Mouse (Mus musculus): ENCODE results near the gene Dnlz. TPM values are rescaled to one million over a fixed set of nuclear protein-coding genes. Genes with fewer than 3 reads are reported as not detected.

Gene Dnlz
- total and polyA plus RNA-seq, 3 experiments: 21.8 to 27.7 TPM; not detected in 1

DNA sequence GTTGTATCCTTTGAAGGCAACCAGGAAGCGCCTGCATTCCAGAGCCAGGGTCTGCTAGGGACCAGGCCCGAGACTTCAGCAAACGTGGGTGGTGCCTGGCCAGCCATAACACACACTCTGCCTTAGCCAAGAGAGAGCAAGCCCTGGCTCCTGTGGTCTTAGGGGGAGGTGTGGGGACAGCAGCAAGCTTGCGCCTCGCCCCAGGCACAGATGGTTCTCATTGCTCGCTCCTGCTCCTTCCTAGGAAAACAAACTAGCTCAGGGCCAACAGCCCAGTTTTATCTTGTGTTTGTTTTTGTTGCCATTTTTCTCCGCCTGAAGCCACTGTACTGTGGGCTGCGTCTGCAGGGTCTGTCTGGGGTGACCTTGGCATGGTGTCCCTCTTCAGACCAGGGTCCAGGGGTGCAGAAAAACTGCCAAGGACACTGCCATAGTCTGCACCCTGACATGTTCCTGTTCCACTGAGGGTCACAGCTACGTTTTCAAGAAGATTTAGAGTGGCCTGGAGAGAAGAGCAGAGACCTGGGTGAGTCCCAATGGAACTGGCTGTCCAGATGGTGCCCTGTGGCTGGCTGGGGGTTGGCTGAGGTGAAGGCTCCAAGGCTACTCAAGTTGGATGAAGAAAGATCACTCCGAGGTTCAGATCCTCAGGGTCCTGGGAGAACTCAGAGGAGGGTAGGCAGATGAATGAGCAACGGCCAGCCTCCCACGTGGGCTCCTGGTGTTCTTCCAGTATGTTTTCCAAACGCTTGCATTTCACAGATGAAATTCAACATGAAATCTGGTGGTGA lies 37.4 kb downstream of the Dnlz start:
- H3K4me1 ChIP-seq (ENCODE audit: control insufficient read depth in 1 of 2, insufficient read depth in 2 of 2, low read length in 2 of 2): no peaks in the 10 kb centered on the region; a peak in 1 of 4 replicates
- TF ChIP-seq POLR2AphosphoS2 (IDR thresholded peaks at IDR 0.05; ENCODE audit: low read length): no peak
- no peak for TF ChIP-seq ZMIZ1 (IDR thresholded peaks at IDR 0.05; ENCODE audit: low read depth, low read length)
- TF ChIP-seq UBTF (IDR thresholded peaks at IDR 0.05; ENCODE audit: borderline replicate concordance, insufficient read depth, low read depth, low read length): no peak
- TF ChIP-seq ZKSCAN1 (IDR thresholded peaks at IDR 0.05; ENCODE audit: low read depth, low read length): no peak
- no peak for TF ChIP-seq GABPA (IDR thresholded peaks at IDR 0.05; ENCODE audit: low read depth, low read length)
- no peak for TF ChIP-seq CHD2 (IDR thresholded peaks at IDR 0.05; ENCODE audit: low read length)
- TF ChIP-seq MYC (IDR thresholded peaks at IDR 0.05; ENCODE audit: low read depth, low read length): no peak
- no peak for TF ChIP-seq TCF12 (IDR thresholded peaks at IDR 0.05; ENCODE audit: low read depth, low read length)
- TF ChIP-seq JUND (IDR thresholded peaks at IDR 0.05; ENCODE audit: low read depth, low read length): no peak
- no peak for TF ChIP-seq E2F4 (IDR thresholded peaks at IDR 0.05; ENCODE audit: borderline replicate concordance, low read depth, low read length)
- no peak for TF ChIP-seq CHD1 (IDR thresholded peaks at IDR 0.05; ENCODE audit: low read depth, low read length)
- TF ChIP-seq MYB (IDR thresholded peaks at IDR 0.05; ENCODE audit: low read depth, low read length): no peak
- TF ChIP-seq POLR2AphosphoS5 (IDR thresholded peaks at IDR 0.05; ENCODE audit: borderline replicate concordance, low read depth, low read length): no peak
- no peak for TF ChIP-seq SIN3A (IDR thresholded peaks at IDR 0.05; ENCODE audit: low read length)
- H3K27ac ChIP-seq (ENCODE audit: control insufficient read depth, low read depth, low read length): no peak overlapping the region
- H3K9ac ChIP-seq (ENCODE audit: control insufficient read depth, low read depth, low read length, poor library complexity, severe bottlenecking): no peak overlapping the region
- H3K4me3 ChIP-seq (ENCODE audit: control insufficient read depth in 1 of 2, insufficient read depth in 1 of 2, low read depth in 2 of 2, low read length in 2 of 2): no peak overlapping the region
- H3K9me3 ChIP-seq (replicated peaks; ENCODE audit: insufficient read depth, low read length): no peaks in the 10 kb centered on the region
- no peaks in the 10 kb centered on the region for H3K36me3 ChIP-seq (ENCODE audit: control insufficient read depth in 1 of 2, insufficient read depth in 2 of 2, low read length in 2 of 2)
- no peaks in the 10 kb centered on the region for H3K79me2 ChIP-seq (ENCODE audit: control insufficient read depth, insufficient read depth, low read length, poor library complexity)
- no peak for DNase-seq (ENCODE audit: low read depth, low spot score)
- H3K27me3 ChIP-seq (ENCODE audit: control insufficient read depth in 1 of 2, insufficient read depth in 2 of 2, low read length in 2 of 2): peaks cover 0 to 2% of the 10 kb centered on the region in 2 experiments; a peak in 3 of 4 replicates

DNA sequence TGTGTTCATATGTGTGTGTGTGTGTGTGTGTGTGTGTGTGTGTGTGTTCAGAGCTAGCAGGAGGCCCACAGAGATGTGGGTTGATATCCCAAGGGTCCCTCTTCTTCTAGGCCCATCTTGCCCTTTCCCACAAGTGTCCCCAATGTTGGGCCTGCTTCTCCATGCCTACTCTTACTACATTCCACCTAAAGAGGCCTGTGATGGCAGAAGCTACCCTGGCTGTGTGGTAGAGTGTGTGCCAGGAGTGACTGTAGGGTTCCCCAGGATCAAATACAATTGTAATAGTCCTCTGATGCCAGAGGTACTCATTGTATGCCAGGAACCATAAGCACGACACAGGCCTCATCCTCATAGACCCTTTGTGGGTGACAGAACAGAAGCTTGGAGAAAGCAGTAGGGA lies 38.5 kb downstream of the Dnlz start:
- no peak overlapping the region for H3K9ac ChIP-seq (ENCODE audit: control insufficient read depth, low read depth, low read length, poor library complexity, severe bottlenecking)
- H3K9me3 ChIP-seq (replicated peaks; ENCODE audit: insufficient read depth, low read length): no peaks in the 10 kb centered on the region
- no peaks in the 10 kb centered on the region; a peak in 1 of 4 replicates for H3K4me1 ChIP-seq (ENCODE audit: control insufficient read depth in 1 of 2, insufficient read depth in 2 of 2, low read length in 2 of 2)
- no peaks in the 10 kb centered on the region for H3K79me2 ChIP-seq (ENCODE audit: control insufficient read depth, insufficient read depth, low read length, poor library complexity)
- H3K27me3 ChIP-seq (ENCODE audit: control insufficient read depth in 1 of 2, insufficient read depth in 2 of 2, low read length in 2 of 2): peaks cover 0 to 2% of the 10 kb centered on the region in 2 experiments; a peak in 3 of 4 replicates
- H3K27ac ChIP-seq (ENCODE audit: control insufficient read depth, low read depth, low read length): no peak overlapping the region
- H3K4me3 ChIP-seq (ENCODE audit: control insufficient read depth in 1 of 2, insufficient read depth in 1 of 2, low read depth in 2 of 2, low read length in 2 of 2): no peak overlapping the region
- no peaks in the 10 kb centered on the region for H3K36me3 ChIP-seq (ENCODE audit: control insufficient read depth in 1 of 2, insufficient read depth in 2 of 2, low read length in 2 of 2)
- no peak for TF ChIP-seq MAX (IDR thresholded peaks at IDR 0.05; ENCODE audit: low read length)
- TF ChIP-seq ZNF384 (IDR thresholded peaks at IDR 0.05; ENCODE audit: low read depth, low read length): no peak
- no peak for TF ChIP-seq HCFC1 (IDR thresholded peaks at IDR 0.05; ENCODE audit: low read depth, low read length)
- no peak for TF ChIP-seq E2F4 (IDR thresholded peaks at IDR 0.05; ENCODE audit: borderline replicate concordance, low read depth, low read length)
- TF ChIP-seq RAD21 (IDR thresholded peaks at IDR 0.05; ENCODE audit: low read depth, low read length): no peak
- TF ChIP-seq UBTF (IDR thresholded peaks at IDR 0.05; ENCODE audit: borderline replicate concordance, insufficient read depth, low read depth, low read length): no peak
- no peak for TF ChIP-seq ZC3H11A (IDR thresholded peaks at IDR 0.05; ENCODE audit: low read depth, low read length)
- TF ChIP-seq MAZ (IDR thresholded peaks at IDR 0.05; ENCODE audit: low read depth, low read length): no peak
- no peak for DNase-seq (ENCODE audit: low read depth, low spot score)
